Mouse (Mus musculus): ENCODE results near the gene Vdr.

The Vdr gene

GRCm38 (mm10) chr15:97921796-97922195, 11.4 kb upstream of the Vdr start:
- no peak for DNase-seq (ENCODE audit: extremely low spot score, low read depth, low spot score)

DNA sequence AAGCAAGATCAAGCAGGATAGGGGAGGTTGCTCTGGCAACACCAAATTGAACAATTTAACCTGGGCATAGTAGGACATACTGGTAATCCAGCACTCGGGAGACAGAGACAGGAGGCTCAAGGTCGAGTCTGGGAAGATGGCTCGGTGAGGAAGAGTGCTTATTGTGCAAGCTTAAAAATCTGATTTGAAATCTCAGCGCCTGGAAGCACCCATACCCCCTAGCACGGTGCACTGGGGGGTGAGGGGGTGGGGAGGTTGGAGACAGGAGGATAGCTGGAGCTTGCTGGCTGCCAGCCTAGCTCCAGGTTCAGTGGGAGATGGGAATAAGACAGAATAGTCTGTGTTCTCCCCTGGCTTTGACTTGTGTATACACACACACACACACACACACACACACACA, 9.9 kb upstream of the Vdr start:
- no peak for DNase-seq (ENCODE audit: extremely low spot score, low read depth, low spot score)

- DNase-seq (ENCODE audit: extremely low spot score, low read depth, low spot score), result no peak
Observed at GRCm38 (mm10) chr15:97919217-97919616, 8.8 kb upstream of the Vdr start.

DNA sequence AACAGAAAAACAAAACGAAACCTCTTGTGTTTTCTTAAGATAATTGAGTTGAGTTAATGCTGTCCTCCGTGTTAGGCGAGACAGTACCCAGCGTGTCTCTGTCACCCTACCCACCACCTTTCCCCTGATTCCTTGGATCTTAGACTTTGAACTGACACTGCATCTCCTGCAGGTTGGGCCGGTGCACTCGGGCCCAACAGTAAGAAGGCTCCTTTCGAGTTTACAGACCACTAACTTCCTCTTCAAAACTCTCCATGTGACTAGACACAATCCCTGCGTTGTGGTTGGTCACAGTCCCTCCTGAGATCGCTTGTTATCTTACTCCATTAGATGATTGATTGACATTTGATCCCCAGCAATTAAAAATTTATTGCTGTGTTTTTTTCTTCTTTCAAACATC, 7.6 kb upstream of the Vdr start:
- no peak for DNase-seq (ENCODE audit: extremely low spot score, low read depth, low spot score)

DNA sequence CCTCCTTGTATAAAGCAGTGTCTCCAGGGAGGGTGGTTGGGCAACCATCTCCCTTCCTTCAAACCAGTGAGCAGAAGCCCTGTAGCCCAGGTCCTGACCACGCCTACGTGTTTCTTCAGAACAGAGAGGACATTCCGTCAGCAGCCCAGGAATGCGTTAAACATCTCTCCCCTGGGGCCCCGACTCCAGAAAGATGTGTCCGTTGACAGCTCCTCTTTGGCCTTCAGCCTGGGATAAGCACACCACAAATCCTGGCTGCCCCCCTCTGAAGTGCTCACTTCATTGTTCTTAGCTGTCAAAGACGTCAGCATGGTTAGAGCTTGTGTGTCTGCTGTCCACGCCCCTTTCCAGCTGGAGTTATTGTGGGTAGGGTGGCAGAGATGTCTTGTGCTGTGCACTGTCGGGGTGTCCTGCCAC, 3.9 kb upstream of the Vdr start:
- no peak for DNase-seq (ENCODE audit: extremely low spot score, low read depth, low spot score)

- no peak for DNase-seq (ENCODE audit: extremely low spot score, low read depth, low spot score)
Observed at GRCm38 (mm10) chr15:97907801-97908751, 2.4 kb downstream of the Vdr start.

- no peak for DNase-seq (ENCODE audit: extremely low spot score, low read depth, low spot score)
Observed at GRCm38 (mm10) chr15:97907202-97907601, 3.2 kb downstream of the Vdr start.

GRCm38 (mm10) chr15:97905281-97905680, 5.1 kb downstream of the Vdr start:
- DNase-seq (ENCODE audit: extremely low spot score, low read depth, low spot score), result no peak

GRCm38 (mm10) chr15:97904339-97904991, 6.0 kb downstream of the Vdr start:
- DNase-seq (ENCODE audit: extremely low spot score, low read depth, low spot score), result no peak

DNA sequence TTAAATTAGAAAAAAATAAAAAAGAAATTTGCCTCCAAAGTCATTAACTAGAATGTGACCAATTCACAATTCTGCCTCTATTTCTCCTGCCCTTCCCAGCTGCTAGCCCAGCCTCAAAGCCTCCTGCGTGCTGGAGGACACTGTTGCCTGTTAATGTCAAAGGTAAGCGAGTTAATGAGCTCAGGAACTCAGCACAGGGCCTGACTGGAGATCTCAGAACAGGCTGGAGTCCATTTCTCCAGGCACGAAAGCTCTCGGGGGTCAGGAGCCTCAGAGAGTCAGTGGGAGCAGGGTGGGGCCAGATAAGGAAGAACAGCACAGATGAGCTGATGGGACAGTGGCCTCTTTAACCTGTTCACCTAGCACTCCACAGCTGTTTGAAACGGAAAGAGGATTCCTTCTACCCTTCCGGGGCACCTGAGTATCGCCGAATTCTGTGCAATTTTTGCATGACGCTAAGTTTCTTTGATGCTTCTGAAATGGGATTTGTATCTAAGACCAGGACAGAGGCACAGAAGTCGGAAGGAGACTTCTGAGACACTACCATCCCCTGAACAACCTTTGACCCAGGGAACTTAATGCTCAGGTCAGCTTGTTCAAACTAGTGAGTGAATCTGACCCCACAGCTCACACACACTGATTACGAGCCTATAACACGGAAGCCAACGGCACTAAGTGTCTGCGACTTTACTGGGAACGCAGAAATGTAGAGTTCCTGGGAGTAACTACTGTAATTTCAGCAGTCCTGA, 7.0 kb downstream of the Vdr start:
- no peak for DNase-seq (ENCODE audit: extremely low spot score, low read depth, low spot score)

DNA sequence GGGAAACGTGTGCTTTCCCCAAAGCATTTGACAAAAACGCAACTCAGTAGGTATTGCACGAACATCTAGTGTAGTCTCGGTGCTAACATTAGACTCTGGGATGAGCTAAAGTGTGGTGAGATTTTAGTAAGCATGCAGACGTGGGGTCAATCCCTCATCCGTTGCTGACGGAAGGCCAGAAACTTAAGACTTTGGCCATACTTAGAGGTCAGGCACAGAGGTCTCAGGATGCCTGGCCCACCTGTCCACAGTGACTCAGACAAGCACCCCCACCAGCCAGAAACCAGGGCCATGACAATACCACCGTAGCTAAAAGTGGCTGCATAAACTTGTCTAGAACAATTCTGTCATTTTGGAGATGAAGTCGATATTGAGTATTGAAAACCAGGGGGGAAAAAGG, 9.4 kb downstream of the Vdr start:
- DNase-seq (ENCODE audit: extremely low spot score, low read depth, low spot score), result no peak

DNA sequence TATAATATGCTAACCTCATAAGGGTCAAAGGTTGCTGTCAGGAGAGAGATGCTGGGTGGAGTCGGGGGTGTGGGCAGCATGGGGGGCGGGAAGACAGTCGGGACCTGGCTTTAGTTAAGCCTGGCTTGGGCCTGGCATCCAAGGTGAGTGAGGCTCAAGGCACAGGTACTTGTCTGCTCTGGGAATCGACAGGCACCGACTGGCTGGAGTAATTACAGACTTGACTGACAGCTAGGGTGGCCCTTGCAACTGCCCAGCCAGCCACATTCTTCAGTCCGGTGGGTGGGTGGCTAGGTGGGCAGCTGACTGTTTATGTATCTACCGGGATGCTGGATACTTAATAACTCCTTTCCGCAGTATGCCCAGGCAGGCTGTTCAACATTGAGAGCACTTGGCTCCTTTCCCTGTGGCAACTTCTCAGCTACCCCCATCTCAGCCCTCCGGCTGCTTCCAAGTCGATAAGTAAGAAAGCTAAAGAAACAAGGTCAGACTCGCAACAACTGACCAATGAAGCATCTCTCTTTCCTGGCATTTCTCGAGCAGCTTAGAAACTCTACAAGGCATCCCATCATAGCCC, 10.0 kb downstream of the Vdr start:
- no peak for DNase-seq (ENCODE audit: extremely low spot score, low read depth, low spot score)

- no peak for DNase-seq (ENCODE audit: extremely low spot score, low read depth, low spot score)
Observed at GRCm38 (mm10) chr15:97899714-97900113, 10.7 kb downstream of the Vdr start.

GRCm38 (mm10) chr15:97898791-97899190, 11.6 kb downstream of the Vdr start:
- DNase-seq (ENCODE audit: extremely low spot score, low read depth, low spot score), result no peak

GRCm38 (mm10) chr15:97896861-97897654, 13.4 kb downstream of the Vdr start:
- DNase-seq (ENCODE audit: extremely low spot score, low read depth, low spot score), result no peak

DNA sequence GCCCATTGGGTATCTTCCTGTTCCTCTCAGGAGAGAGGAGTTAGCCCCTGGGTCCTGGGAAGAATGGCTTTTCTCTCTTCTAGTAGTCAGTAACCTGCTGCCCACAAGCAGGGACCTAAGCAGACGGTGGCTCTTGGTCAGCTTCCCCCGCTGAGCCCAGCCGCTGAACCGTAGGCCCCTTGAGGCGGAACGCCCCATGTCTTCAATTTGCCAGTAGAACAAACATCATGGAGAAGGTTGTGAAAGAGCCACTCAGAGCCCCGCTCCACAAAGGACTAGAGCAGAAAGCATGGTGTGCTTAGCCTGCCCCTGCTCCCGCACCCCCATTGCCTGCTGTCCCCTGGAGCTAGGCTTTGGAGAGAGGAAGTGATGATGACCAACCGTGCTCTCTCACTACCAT, 14.1 kb downstream of the Vdr start:
- DNase-seq (ENCODE audit: extremely low spot score, low read depth, low spot score), result no peak

- DNase-seq (ENCODE audit: extremely low spot score, low read depth, low spot score), result no peak
Observed at GRCm38 (mm10) chr15:97895847-97896246, 14.6 kb downstream of the Vdr start.

- DNase-seq (ENCODE audit: extremely low spot score, low read depth, low spot score), result no peak
Observed at GRCm38 (mm10) chr15:97892506-97892905, 17.9 kb downstream of the Vdr start.

DNA sequence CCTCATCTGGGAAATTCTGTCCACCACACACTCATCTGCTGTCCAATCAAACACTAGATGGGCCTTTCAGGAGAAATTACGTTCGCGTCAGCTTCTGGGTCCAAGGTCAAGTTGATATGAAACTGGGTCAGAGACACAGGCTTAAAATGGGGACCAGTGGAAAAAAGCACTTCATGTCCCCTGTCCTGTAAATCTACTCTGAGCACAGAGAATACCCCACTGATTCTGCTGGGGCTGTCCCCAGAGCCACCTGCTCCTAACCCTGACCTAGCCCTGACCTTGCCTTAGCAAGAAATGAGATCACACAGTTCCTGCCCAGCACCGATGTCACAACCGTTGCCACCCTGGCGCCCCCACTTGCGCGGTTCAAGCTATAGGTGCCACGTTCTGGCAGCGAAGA, 20.0 kb downstream of the Vdr start:
- DNase-seq (ENCODE audit: extremely low spot score, low read depth, low spot score), result no peak

GRCm38 (mm10) chr15:97890017-97890416, 20.4 kb downstream of the Vdr start:
- DNase-seq (ENCODE audit: extremely low spot score, low read depth, low spot score), result no peak

Data from hindlimb bud, embryonic 11.5 days (tissue).